Mouse (Mus musculus) olfactory bulb, adult 2 months (tissue): ENCODE measurements around the gene Mesp2. TPM values are rescaled to one million over a fixed set of nuclear protein-coding genes. Genes with fewer than 3 reads are reported as not detected.

Experiments used
- H3K27ac ChIP-seq: fragments of 200-500 bp; 2 replicates; pipeline ENCODE4 v1.5.1; 2012; ENCODE audit warnings: low read depth, low read length; ENCODE audit not compliant: insufficient read depth
- H3K4me1 ChIP-seq: fragments of 200-500 bp; 2 replicates; pipeline ENCODE4 v1.6.1; 2012; ENCODE audit warnings: low read length; ENCODE audit not compliant: control insufficient read depth, insufficient read depth
- H3K4me3 ChIP-seq: fragments of 200-500 bp; 2 replicates; pipeline ENCODE4 v1.5.1; 2012; ENCODE audit warnings: mild to moderate bottlenecking, low read depth, low read length, moderate library complexity; ENCODE audit not compliant: insufficient read depth
- CTCF ChIP-seq: fragments of 200-500 bp; IDR thresholded peaks from 2 replicates; pipeline ENCODE4 v1.5.1; 2012; ENCODE audit warnings: low read depth, mild to moderate bottlenecking, low read length, moderate library complexity; ENCODE audit not compliant: insufficient read depth
- POLR2A ChIP-seq: fragments of 200-500 bp; IDR thresholded peaks from 2 replicates; pipeline ENCODE4 v1.6.1; 2012; ENCODE audit warnings: mild to moderate bottlenecking, low read depth, low read length, moderate library complexity; ENCODE audit not compliant: insufficient read depth
- WGBS: fragments of 180-500 bp; shearing (Covaris S2); methylation state at CpG from one replicate; pipeline ENCODE4 v1.1.7; 2018; 5-methylcytosine and 5-hydroxymethylcytosine counted together
- polyA plus RNA-seq: library from polyadenylated mRNA; stranded (reverse); fragments of >200 nt; gene quantifications from 2 replicates; pipeline ENCODE4 v1.2.4, GENCODE M21; 2012; ENCODE audit warnings: low replicate concordance; ENCODE audit not compliant: missing spikeins, insufficient read depth, insufficient read length

The Mesp2 gene
- polyA plus RNA-seq, 1 experiment: not detected

DNA sequence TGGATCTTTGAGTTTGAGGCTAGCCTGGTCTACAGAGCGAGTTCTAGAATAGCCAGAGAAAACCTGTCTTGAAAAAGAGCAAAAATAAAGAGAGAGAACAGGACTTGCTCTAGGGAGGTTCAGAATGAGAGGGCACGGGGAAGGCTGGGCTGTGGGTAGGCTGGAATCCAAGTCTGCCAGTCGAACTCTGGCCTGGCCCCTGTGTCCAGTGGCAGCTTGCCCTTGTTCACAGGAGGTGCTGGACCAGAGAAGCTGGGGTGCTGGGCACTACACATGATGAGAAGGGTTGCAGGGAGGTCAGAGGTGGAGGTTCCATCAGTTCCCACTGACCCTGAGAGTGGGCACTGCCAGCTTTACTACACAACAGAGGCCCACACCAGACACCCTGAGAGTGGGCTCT lies 17.8 kb downstream of the Mesp2 start:
- H3K4me3 ChIP-seq: no peak overlapping the region
- H3K27ac ChIP-seq: no peak overlapping the region
- TF ChIP-seq CTCF: no peak
- TF ChIP-seq POLR2A: no peak
- no peaks in the 10 kb centered on the region for H3K4me1 ChIP-seq
- 79% methylated on average over 3 of the region's 3 CpGs for WGBS

DNA sequence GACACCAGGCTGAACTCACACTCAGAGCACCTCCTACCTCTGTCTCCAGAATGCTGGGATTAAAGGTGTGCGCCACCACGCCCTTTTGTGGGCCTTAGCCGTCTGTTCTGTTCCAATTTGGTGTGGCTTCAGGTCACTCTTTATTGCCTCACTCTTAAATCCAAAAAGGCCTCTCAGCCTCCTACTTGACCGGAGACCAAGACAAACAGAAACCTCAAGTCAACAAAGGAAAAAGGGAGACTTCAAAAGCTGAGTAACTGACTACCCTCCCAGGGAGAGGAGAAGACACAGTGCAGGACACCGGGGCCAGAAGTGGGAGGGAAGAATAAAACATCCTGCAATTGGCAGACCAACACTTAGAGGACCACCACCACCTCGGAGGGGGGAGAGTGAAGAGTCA lies 20.6 kb downstream of the Mesp2 start:
- 80% methylated on average over 6 of the region's 6 CpGs for WGBS

DNA sequence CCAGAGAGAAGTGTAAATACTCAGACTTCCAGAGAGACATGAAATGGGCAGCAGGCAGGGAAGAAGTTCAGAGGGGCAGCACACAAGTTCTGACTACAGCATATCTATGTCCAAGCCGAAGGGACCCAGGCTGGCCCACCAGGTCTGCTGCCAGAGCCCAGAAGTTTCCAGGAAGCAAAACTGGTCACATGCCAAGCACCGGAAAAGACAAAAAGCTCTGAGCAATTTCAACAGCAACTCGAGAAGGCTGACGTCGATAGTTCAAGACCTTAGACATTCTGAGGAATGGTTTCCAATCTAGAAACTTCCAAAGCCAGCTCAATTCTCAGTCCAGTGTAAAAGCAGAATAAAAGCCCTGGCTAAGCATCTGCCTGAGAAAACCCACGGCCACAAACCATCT lies 21.1 kb downstream of the Mesp2 start:
- 48% methylated on average over 6 of the region's 6 CpGs for WGBS
- Histone ChIP-seq H3K27ac (no peak overlapping the region), H3K4me1 (no peaks in the 10 kb centered on the region), H3K4me3 (no peak overlapping the region)
- no peak for TF ChIP-seq CTCF
- no peak for TF ChIP-seq POLR2A

More for the DNA sequence above, 20.6 kb downstream of the Mesp2 start:
- Histone ChIP-seq H3K27ac (no peak overlapping the region), H3K4me1 (no peaks in the 10 kb centered on the region), H3K4me3 (no peak overlapping the region)
- TF ChIP-seq CTCF (no peak), POLR2A (no peak)

DNA sequence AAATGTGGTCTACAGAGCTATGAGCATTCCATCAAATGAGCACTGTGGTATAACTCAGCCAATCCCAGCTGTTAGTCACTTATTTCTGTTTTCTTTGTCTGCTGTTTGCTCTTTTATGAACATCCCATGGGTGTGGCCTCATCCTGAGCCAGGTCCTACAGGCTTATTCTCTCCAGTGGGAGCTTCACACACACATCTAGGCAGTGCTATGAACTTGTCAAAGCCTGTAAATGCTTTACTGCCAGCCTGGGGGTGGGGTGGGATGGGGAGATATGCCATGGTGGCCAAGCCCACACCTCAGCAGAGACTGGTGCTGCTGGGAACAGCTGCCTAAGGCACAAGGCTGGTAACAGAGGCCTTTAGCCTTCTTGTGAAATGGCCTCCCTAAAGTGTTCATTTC lies 22.5 kb downstream of the Mesp2 start:
- Histone ChIP-seq H3K4me3 (no peak overlapping the region), H3K4me1 (no peaks in the 10 kb centered on the region), H3K27ac (no peak overlapping the region)
- TF ChIP-seq CTCF: no peak
- no peak for TF ChIP-seq POLR2A

DNA sequence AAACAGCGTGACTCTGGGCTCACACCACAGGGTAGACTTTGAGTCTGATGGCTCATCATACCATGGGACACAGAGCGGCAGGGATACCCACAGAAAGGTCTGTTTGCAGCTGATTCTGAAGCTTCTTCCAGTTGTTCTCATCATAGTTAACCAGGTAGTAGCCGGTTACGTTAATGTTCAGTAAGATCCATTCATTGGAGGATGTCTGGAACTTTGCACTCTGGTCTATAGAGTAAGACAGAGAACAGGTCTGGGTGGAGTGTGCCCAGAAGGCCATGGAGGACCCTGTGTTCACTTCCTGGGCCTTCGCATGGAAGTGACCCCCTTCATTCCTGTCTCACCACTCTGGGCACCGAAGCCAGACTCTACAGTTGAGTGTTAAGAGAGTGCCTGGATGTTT lies 24.7 kb downstream of the Mesp2 start:
- TF ChIP-seq CTCF (no peak), POLR2A (no peak)
- Histone ChIP-seq H3K4me1 (no peaks in the 10 kb centered on the region), H3K4me3 (no peak overlapping the region), H3K27ac (no peak overlapping the region)
- 98% methylated on average over 6 of the region's 6 CpGs for WGBS

DNA sequence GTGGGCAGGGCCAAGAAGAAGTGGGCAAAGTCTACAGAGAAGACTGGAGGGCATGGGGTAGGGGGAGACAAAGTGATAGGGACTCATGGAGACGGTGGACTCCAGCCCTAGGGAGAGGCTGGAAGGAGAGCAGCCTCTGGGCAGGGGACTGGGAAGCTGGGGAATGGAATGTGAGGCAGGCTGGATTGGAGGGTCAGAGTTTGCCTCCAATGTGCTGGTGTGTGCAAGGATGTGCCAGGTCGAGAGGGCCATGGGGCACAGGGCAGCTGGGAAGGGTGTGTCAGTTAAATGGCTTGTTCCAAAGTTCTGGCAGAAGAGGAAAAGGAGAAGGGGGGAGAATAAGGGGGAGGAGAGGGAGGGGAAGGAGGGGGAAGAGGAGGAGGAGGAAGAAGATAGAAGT lies 26.7 kb downstream of the Mesp2 start:
- TF ChIP-seq POLR2A (no peak), CTCF (no peak)
- H3K27ac ChIP-seq: no peak overlapping the region
- H3K4me1 ChIP-seq: no peaks in the 10 kb centered on the region
- no peak overlapping the region for H3K4me3 ChIP-seq
- WGBS: 77% methylated on average over 2 of the region's 2 CpGs

DNA sequence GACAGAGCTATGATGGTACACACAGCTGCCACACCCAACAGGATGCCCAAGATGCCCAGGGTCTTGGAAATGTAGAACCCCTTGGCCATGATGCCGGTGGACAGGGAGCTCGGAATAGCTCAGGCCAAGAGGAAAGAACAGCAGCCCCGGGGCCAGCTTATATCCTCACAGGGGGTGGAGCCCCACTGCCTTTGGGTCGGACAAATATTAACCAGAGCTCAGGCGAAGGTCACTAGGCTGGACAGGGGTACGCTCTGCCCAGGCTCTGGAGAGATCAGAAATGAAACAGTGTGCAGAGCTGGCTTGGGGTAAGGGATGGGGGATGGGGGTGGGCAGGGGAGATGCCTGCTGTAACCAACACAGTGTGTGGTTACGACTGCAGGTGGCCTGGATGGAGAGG lies 31.6 kb downstream of the Mesp2 start:
- no peak overlapping the region for H3K4me3 ChIP-seq
- no peaks in the 10 kb centered on the region for H3K4me1 ChIP-seq
- TF ChIP-seq CTCF (no peak), POLR2A (no peak)
- WGBS: 74% methylated on average over 7 of the region's 7 CpGs
- H3K27ac ChIP-seq: no peak overlapping the region

DNA sequence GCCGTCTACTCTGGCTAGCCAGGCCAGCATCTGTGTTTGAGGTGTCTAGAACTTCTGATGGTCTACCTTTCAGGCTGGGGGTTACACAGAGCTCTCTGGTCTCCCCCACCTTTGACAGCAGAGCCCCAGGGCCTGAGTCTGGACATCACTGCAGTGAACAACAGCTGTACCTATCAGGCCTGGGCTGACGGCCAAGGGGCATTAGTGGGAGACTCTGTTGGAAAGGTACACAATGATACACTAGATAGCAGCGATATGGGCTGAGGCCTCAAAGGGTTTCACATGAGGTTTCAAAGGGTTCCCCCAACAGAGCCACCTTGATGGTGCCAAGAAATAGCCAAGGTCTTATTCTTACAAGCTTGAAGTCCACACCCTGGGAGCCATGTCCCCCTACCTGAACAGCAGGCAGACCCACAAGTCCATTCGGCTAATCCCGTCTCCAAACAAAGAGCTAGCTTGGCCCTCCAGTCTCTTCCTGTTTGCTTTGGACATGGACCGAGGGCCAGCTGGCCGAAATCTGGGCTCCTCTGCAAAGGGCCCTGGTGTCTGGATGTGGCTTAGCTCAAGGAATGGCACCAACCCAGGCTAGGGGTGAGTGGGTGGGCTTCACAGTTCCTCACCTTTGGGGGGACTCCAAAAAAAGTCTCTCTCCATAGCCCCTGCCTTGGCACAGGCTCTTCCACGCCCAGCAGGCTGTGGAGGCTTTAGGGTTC lies 33.7 kb downstream of the Mesp2 start:
- Histone ChIP-seq H3K27ac (no peak overlapping the region), H3K4me3 (no peak overlapping the region), H3K4me1 (peaks cover 7% of the 10 kb centered on the region; the same call in 1 of the 2 replicates)
- no peak for TF ChIP-seq POLR2A
- WGBS: 84% methylated on average over 8 of the region's 8 CpGs

DNA sequence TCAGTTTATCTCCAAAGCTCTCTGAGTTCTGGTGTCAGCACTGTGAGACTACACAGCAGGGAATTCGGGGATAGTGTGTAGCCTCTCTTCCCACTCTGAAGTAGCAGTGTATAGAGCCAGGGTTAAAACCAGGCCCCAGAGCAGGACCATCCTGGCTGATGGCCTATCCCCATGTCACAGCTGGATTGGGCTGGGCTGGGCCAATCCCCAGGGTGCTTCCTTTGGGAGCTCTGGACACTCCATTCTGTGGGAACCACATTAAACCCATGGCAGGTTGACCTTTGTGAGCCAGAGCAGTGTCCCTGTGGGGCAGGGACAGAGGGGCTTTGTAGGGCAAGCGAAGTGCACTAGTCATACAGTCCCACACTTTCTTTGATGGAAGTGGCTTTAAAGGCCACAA lies 35.8 kb downstream of the Mesp2 start:
- peaks cover 7% of the 10 kb centered on the region; the same call in 1 of the 2 replicates for H3K4me1 ChIP-seq

More for the DNA sequence above, 35.8 kb downstream of the Mesp2 start:
- TF ChIP-seq CTCF: no peak
- no peak for TF ChIP-seq POLR2A
- Histone ChIP-seq H3K4me3 (no peak overlapping the region), H3K27ac (no peak overlapping the region)
- WGBS: 87% methylated on average over 2 of the region's 2 CpGs
